Mouse (Mus musculus) forebrain, embryonic 13.5 days (tissue): ENCODE results near the gene Zfp804a. TPM values are rescaled to one million over a fixed set of nuclear protein-coding genes. Genes with fewer than 3 reads are reported as not detected.

ENCODE experiments used
- ATAC-seq: fragments of 200-750 bp; cut with Nextera tagmentation; 2 replicates; pipeline ENCODE4 v1.8.0; 2017
- H3K27ac ChIP-seq: fragments of 300-500 bp; sonication (generic); 2 replicates; pipeline ENCODE4 v1.5.1; 2015; ENCODE audit warnings: inconsistent platforms, mild to moderate bottlenecking, moderate library complexity
- H3K27me3 ChIP-seq: fragments of 300-500 bp; sonication (generic); 2 replicates; pipeline ENCODE4 v1.6.1; 2015; ENCODE audit warnings: mild to moderate bottlenecking, inconsistent platforms
- H3K36me3 ChIP-seq: fragments of 300-500 bp; sonication (generic); 2 replicates; pipeline ENCODE4 v1.6.1; 2015; ENCODE audit warnings: mild to moderate bottlenecking, inconsistent platforms; ENCODE audit not compliant: poor library complexity, severe bottlenecking
- H3K4me1 ChIP-seq: fragments of 300-500 bp; sonication (generic); 2 replicates; pipeline ENCODE4 v1.6.1; 2015; ENCODE audit warnings: inconsistent platforms
- H3K4me2 ChIP-seq: fragments of 300-500 bp; sonication (generic); 2 replicates; pipeline ENCODE4 v1.6.1; 2015; ENCODE audit warnings: inconsistent platforms, mild to moderate bottlenecking, moderate library complexity
- H3K4me3 ChIP-seq: fragments of 300-500 bp; sonication (generic); 2 replicates; pipeline ENCODE4 v1.5.1; 2015; ENCODE audit warnings: mild to moderate bottlenecking, inconsistent platforms
- H3K9ac ChIP-seq: fragments of 300-500 bp; sonication (generic); 2 replicates; pipeline ENCODE4 v1.6.1; 2015; ENCODE audit warnings: mild to moderate bottlenecking, inconsistent platforms
- H3K9me3 ChIP-seq: fragments of 300-500 bp; sonication (generic); replicated peaks from 2 replicates; pipeline ENCODE4 v1.6.1; 2016; ENCODE audit warnings: inconsistent platforms
- WGBS: fragments of 180-500 bp; shearing (Covaris S2); methylation state at CpG from one replicate; pipeline ENCODE4 v1.1.7; 2015; 5-methylcytosine and 5-hydroxymethylcytosine counted together
- polyA plus RNA-seq: library from polyadenylated mRNA; unstranded; fragments of >200 nt; fragmentation: Nextera tagmentation; extraction: Ambion mirVana; gene quantifications from 2 replicates; pipeline ENCODE4 v1.2.1, GENCODE M21; 2015

Zfp804a gene
- polyA plus RNA-seq, 1 experiment from 2014 or later = 3.2 TPM

GRCm38 (mm10) chr2:82294932-82295493 is 242.0 kb downstream of the Zfp804a start:
- Histone ChIP-seq H3K4me2 (no peak overlapping the region), H3K9ac (no peak overlapping the region), H3K36me3 (no peaks in the 10 kb centered on the region), H3K27ac (no peak overlapping the region), H3K4me1 (no peaks in the 10 kb centered on the region), H3K9me3 (no peaks in the 10 kb centered on the region; the same call in 1 of the 2 replicates), H3K4me3 (no peak overlapping the region), H3K27me3 (no peaks in the 10 kb centered on the region)
- 79% methylated on average over 2 of the region's 2 CpGs for WGBS
- no peak for ATAC-seq
